Mouse (Mus musculus): ENCODE results near the gene Igf1r. TPM values are rescaled to one million over a fixed set of nuclear protein-coding genes. Genes with fewer than 3 reads are reported as not detected.

The Igf1r gene
- total RNA-seq, 2 experiments from 2014 or later: 29.4 to 31.0 TPM

DNA sequence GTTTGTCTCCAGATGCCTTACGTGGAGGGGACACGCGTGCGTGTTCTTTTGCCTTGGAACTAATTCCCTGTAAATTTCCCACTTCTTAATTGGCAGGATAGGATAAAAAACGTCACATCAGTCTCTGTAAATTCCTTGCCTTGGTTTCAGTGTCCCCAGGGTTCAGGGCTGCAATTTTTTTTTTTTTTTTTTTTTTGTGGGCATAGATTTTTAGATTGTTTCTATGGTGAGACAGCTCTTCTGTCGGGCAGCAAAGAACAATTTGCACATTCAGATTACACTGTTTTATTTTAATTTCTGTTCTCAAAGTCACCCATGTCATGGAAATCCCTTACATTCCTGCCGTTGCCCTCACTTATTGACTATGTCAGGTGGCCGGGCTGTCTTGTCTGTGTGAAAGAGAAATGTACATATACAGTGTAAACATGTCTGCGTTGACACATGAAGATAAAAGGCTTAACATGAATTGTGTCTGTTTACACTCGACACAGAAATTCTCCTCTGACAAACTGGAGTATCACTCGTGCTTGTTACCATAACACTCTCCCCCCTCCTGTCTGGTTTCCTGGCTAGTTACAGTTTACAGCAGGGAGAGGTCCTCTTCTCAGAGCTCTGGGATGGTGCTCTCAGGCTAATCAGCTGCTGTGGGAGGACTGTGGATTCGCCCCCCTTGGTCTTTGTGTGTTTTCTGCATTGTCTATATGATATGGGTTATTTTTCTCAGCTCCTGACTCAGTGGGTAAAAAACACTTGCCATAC, 43.8 kb downstream of the Igf1r start:
- intact Hi-C loops (cut with DNase I): no loop called here
- DNase-seq: no peak

DNA sequence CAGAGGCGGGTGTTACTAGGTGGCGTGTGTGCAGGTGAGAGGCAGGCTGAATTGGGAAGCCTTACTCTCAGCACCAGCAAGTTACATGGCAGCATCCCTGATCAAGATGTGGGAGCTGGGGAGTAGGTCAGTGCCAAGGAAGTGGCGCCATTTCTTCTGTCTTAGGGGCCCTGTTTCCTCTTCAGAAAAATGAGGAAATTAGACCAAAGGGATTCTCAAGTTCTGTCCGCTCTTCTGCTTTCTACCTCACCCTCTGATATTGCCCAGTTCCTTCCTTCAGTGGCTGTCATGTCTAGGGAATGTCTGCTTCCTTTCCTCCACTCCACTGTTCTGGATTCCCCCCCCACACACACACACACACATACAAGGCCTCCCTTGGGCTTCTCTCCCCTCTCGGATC, 48.6 kb downstream of the Igf1r start:
- no peak for DNase-seq
- intact Hi-C loops (cut with DNase I): no loop called here

DNA sequence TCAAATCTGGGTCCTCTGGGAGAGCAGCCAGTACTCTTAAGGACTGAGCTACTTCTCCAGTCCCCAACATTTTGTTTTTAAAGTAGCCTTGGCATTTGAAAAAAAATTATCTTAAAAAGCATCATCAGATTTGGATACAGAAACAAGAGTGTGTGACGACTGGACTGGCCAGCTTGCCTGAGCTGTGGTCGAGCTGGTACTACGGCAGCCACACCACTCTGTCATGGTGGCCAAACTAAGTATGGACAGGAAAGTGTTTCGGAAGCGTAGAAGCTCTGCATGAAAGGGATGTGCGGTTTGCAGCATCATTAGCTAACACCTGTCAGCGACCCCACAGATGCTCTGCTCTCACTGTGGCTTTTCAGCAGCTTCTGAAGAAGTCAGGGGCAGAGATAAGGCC, 53.4 kb downstream of the Igf1r start:
- intact Hi-C loops (cut with DNase I): loop anchor here (2.0 kb wide), 1 partner anchor 25 kb away; no protein-coding TSS in a partner anchor
- DNase-seq: no peak

DNA sequence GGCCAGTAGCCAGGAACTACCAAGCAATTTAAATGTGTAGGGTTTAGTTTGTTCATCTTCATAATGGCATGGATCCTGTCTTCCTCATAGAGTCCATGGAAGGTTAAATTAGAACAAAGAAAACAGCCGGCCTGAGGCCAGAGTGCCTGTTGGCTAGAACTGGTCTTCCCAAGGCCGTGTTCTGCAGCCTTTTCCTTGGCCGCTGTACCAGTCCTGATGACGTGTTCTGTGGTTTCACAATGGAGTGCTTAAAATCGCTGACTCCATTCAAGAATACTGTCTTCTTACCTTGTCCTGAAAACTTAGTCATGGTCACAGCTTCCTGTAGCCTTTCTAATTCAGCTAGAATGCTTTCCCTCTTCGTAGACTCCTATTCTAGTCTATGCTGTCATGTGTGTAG, 53.9 kb downstream of the Igf1r start:
- intact Hi-C loops (cut with DNase I): loop anchor here (2.0 kb wide), 1 partner anchor 26 kb away; no protein-coding TSS in a partner anchor
- DNase-seq: no peak

DNA sequence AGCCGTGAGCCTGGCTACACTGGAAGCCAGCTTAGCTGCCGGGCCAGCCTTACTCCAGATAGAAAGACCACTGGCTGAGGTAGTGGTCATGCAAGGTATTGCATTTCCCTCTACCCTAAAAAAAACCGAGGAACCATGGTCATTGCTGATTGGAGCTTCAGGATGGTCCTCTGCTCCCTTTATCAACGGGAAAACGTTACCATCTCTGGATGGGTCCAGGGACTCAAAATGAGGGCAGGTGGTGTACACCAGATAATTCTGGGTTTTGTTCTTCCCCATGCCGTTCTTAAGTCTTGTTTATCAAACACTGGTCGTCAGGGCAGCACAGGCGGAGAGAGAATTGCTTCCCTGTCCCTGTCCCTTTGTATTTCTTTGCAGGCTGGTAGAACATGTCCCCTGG, 57.0 kb downstream of the Igf1r start:
- DNase-seq: no peak
- intact Hi-C loops (cut with DNase I): no loop called here

DNA sequence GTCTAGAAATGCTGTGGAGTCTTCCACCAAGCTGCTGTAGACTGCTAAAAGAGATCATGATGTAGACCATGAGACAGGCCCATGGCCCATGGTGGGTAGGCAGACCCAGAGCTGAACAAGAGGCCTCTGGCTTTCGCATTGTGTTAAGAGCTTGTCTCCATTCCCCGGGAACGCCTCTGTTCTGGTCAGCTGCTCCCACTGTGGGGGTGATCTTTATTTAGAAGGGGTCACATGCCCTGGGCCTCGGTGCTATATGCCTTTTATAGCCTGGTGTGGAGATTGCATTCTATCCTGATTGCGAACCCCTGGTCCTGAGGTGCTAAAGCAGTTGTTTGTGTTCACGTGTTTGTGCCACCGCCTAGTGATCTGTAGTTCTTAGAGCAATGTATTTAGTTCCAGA, 57.5 kb downstream of the Igf1r start:
- DNase-seq: peak; percentile 56 to 75

DNA sequence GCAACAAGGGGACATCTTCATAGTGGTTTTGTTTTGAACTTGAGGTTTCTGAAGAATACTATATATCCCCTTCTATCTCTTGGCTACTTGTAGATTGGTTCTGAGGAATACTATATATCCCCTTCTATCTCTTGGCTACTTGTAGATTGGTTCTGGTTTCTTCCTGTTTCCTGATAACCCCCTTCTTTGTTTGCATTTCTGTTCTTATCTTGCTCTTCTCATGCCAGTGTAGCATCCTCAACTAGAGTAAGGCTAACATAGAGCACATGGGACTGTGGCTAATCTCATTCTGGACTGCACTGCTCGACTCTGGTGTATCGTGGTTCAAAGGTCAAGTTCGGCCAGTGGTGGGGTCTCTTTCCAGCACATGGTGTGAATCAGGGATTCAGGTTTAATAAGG, 58.2 kb downstream of the Igf1r start:
- intact Hi-C loops (cut with DNase I): no loop called here
- DNase-seq: no peak

More for the DNA sequence above, 57.5 kb downstream of the Igf1r start:
- intact Hi-C loops (cut with DNase I): no loop called here

DNA sequence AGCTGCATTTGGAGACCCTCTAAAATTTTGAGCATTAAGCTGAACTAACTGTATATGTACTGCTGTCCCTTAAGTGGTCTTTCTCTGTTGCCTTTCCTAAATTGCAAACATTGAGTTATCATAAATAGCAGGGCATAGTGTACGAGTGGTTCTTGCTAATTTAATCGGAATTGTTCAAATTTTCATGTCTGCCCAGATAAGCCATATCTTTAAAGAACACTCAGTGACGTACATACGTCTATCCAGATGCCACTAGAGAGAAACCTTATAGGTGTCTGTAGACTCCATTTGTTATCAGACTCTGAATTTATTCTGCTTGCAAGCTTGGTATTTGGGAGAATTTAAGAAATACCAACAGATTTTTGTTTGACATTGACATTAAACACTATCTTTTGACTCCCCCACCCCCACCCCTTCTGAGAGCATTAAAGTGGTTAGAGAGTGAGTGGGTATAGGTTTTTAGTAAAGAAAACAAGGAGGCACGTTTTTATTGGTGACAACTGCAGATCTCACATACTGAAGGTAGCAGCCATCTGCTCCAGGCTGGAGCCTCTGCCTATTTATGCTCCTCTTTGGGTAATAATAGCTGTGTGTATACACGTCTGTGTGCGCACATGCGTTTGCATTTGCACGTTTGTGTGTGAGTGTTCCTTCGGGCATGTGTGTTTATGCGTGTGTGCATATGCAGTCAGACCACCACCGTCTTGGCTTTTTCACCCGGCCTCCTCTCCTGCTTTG, 58.9 kb downstream of the Igf1r start:
- intact Hi-C loops (cut with DNase I): no loop called here

DNA sequence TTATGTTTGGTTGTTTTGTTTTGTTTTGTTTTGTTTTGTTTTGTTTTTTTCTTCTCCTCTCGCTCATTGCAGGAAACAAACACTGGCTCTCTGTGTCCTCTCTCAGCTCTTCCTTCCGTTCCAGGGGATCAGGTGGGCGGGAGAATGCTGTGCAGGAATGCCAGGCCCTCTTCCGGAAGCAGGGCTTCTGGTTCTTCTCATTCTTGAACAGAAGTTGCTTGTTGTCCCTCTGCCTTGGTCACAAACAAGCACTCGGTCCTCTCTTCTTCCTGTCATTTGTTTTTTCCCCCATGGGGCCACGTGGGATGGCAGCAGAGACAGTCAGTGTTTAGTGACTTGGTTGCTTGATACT, 59.5 kb downstream of the Igf1r start:
- DNase-seq: no peak
- intact Hi-C loops (cut with DNase I): no loop called here

More for the DNA sequence above, 58.9 kb downstream of the Igf1r start:
- DNase-seq: no peak

DNA sequence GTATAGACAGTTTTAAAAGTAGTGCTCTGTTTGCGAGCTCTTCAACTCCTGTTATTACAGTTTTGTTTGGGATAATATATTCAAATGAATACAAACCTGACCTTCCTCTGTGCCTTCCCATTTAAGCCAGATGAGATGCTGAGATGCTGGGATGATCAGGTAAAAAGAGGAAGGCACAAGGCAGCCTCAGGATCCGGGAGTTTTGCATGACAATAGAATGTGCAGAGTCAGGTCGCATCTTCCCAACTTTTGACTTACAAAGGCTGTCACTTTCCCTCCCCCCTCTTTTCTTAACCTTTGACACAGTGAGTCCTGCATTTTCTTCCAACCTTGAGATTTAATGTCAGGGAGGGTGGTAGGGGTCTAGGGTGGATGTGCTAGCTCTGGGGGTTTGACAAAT, 61.9 kb downstream of the Igf1r start:
- no peak for DNase-seq
- intact Hi-C loops (cut with DNase I): no loop called here

DNA sequence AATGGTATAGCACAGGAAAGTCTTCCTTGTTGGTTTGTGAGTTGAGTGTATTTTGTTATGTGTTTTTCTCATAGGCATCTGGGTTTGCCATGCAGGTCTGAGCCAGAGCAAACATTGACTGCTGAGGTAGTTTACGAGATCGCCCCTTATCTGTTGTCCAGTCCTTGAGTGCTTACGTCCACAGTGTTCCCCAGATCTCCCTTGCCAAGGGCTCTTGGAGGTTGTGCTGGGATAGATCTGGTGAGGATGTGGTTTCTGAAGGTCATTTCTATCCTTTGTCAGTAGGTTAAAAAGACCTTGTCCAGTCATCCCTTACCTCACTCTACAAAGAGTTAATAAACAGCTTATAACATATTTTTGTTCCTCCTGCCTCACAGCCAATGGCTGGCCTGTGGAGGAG, 62.8 kb downstream of the Igf1r start:
- DNase-seq: no peak
- intact Hi-C loops (cut with DNase I): no loop called here

DNA sequence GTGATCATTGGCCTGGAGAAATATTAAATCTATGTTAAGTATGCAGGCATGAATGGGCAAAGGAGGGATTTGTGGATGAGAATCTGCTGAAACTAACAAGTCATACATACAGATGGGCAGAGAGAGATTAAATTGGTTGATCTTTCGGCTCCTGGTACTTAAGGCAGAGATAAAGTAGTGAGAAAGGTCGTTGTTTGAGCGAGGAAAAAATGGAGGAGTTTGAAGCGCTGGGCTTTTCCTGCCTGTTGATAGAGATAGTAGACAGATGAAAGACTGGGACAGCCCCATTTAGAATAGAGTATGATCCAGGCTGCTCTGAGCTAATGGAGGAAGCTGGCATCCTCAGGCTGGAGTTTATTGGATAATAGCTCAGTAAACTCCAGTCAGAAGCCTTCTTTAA, 65.4 kb downstream of the Igf1r start:
- intact Hi-C loops (cut with DNase I): no loop called here
- no peak for DNase-seq

DNA sequence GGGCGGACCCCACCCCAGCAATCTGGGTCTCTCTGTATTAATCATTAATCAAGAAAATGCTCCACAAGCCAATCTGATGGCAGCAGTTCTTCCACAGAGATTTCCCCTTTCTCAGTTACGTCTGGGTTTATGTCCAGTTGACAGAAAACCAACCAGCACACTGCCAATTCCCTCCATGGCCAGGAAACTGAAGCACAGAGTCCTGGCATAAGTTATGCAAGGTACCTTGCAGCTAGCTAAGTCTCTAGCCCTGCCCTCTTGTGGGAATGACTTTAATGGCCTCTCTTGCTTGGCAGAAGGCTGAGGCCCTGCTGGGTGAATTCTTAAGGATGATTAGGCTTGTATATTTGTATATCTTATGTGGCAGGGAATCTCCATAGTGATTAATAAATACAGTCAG, 67.9 kb downstream of the Igf1r start:
- intact Hi-C loops (cut with DNase I): no loop called here
- DNase-seq: no peak

DNA sequence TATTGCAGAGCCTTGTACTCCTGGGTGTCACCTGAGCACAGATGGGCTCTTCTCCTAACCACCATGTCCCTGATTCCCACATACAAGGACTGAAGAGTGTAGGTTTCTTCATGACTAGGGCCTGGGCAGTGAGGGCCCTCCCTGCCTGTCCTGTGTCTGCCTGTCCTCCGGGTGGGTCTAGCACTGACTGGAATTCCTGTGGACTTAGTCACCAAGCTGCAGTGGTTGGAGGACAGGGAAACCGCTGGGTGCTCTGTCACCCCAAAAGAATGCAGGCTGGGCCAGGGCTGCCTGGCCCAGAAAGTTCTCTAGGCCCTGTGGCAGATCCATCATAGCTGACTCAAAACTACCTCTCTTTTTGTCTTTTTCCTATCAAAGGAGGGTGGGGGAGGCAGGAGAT, 69.1 kb downstream of the Igf1r start:
- intact Hi-C loops (cut with DNase I): no loop called here
- peak; percentile 74 to 80 for DNase-seq

DNA sequence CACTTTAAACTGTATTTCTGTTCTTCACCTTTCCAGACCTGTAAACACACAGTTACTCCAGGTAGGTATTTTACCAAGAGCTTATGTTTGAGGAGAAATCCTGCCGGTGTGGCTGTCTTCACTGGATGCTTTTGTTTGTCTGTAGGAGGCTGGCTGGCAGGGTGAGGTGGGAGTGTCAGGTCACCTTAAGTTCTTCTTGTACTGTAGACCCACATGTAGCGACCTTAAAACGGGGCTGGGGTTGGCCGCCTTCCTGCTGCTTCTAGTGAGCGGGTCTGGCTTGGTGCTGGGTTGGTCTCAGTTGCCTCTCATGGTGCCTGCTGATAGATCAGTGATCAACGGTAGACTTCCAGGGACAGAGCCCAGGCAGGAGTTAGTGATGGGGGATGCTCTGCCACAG, 69.6 kb downstream of the Igf1r start:
- DNase-seq: no peak
- intact Hi-C loops (cut with DNase I): no loop called here

DNA sequence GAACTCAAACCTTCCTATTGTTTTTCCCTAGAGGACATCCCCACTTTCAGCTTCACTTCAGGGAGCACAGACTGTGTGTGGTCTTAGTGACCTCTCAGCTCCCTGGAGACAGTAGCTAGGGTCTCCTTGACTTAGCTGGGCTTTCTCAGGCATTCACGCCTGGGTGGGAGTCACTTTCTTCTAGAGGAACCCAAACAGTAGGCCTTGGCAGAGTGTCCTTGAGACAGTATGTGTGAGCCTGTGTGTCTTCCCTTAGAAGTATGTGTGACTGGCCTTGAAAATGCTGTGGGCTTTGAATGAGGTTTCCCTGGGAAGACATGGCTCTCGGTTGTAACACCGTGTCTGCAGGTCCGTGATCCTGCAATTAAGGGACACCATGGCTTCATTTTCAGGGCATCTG, 71.3 kb downstream of the Igf1r start:
- DNase-seq: no peak
- intact Hi-C loops (cut with DNase I): no loop called here

DNA sequence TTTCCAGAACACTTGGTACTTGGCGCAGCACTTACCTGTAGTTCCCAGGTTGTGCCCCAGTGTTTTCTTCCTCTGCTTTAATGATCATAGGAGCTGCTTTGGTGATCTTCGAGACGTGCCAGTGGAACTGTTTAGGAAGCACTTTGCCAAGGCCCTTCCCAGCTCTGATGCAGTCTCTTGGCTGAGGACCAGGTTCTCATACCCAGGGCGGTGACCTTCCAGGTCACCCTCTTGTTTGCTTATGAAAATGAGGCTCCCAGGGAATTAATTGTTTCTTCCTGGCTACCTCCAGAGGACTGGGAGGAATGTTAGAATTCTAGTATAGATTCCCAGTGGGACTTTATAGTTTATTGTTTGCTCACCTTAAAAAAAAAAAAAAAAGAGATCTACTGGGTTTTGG, 72.0 kb downstream of the Igf1r start:
- intact Hi-C loops (cut with DNase I): no loop called here

DNA sequence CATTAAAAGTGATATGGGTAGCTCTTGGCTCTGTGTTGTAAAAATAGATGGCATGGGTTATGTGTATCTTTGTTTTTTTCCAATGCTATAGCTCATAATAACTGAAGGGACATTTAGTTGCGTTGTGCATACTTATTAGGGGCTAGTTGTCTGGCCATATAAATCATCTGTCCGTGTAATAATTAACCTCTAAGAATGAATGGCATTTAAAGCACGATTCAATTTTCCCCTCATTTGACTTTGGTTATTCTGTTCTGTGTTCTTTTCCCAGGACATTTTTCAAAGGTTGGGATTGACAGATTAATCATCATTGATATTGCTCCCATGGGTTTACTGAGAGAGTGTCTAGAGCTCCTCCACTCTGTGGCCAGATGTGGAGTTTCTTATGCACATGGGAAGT, 72.8 kb downstream of the Igf1r start:
- DNase-seq: no peak
- intact Hi-C loops (cut with DNase I): no loop called here

More for the DNA sequence above, 72.0 kb downstream of the Igf1r start:
- peak in 1 of 2 experiments; percentile 49 for DNase-seq

DNA sequence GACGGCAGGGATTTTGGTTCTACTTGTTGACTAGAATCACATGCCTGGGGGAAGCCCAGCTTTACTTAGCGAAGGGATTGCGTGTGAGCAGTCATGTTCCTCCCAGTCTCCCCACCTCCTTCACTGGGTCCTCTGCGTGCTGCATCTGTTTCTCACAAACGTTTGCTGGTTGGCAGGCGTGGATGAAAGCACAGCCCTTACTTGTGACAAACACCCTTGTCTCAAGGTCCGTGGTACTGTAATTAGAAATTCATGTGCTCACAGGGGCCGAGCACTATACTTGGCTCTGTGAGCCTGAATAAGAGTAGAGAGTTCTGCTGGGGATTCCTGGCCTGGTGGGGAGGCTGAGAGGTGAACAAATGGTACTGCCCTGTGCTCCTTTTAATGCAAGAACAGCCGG, 73.4 kb downstream of the Igf1r start:
- no peak for DNase-seq
- intact Hi-C loops (cut with DNase I): no loop called here

DNA sequence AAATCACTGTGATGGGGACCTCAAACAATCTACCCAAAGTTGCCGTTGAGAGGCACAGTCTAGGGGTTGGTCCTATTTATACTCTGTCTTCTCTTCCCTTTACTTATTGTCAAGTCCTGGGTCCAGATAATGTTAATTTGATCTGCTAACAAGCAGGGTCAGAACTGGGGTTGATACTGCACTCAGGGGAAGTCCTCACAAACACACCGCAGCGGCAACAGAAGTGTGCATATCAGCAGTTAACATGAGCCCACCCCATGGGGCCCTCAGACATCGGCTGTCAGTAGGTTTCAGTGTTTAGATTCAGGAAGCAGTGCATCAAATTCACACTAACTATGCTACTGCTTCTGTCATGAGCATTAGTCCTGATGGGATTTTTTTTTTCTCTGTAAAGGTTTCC, 75.5 kb downstream of the Igf1r start:
- intact Hi-C loops (cut with DNase I): no loop called here
- no peak for DNase-seq

DNA sequence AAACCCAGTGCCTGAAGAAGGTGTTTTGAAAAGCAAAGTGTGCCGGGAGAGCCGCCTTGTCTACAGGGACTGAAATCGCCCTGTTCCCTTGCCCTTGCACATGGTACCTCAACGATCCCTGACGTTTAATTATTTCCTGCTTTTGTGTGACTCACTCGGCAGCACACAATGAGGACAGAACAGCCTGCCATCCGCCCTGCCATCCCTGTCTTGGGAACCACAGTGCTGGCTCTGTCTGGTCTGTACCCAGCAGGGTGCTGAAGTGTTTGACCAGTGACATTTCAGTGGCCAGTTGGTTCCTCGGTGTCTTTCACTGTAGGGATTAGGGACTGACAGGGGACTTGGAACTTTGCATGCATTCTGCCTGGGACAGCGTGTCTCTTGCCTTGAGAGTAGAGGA, 78.2 kb downstream of the Igf1r start:
- intact Hi-C loops (cut with DNase I): loop anchor here (5.0 kb wide), 1 partner anchor 244 kb away; no protein-coding TSS in a partner anchor

DNA sequence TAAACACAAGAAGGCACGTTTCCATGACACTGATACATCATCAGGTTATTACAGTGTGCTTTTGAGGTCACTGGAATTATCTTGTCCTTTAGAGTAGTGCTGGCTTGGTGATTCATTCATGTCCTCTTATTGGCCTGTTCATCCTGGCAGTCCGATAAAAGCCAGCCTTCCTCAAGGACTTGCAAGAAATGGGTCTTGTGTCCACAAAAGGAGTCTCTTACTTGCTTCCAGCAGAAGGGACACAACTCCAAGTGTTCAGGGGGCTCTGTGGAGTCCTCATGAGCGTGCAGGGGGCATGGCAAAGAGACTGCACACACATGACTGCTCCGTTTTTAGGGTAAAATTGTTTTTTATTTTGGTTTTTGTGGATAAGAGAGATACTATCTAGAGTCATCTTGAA, 83.9 kb downstream of the Igf1r start:
- intact Hi-C loops (cut with DNase I): no loop called here
- no peak for DNase-seq

More for the DNA sequence above, 78.2 kb downstream of the Igf1r start:
- no peak for DNase-seq
